Mouse (Mus musculus) heart, embryonic 14.5 days (tissue): Measurements from ENCODE around the gene Olfr469. TPM values are rescaled to one million over a fixed set of nuclear protein-coding genes. Genes with fewer than 3 reads are reported as not detected.

Source experiments
- ATAC-seq: fragments of 200-750 bp; cut with Nextera tagmentation; 2 replicates; pipeline ENCODE4 v1.8.0; 2017; ENCODE audit warnings: low read depth, moderate TSS enrichment; ENCODE audit not compliant: insufficient number of reproducible peaks, insufficient read depth, low FRiP score
- H3K27ac ChIP-seq, 2 experiments: fragments of 200-500 bp in 1 of 2; fragments of 300-500 bp in 1 of 2; sonication (generic) in 1 of 2; replicated peaks in 1 of 2; 2 replicates each; pipeline ENCODE4 v1.5.1; 2012 to 2014; ENCODE audit warnings: low read depth in 2 of 2, low read length in 2 of 2, control low read depth in 1 of 2, mild to moderate bottlenecking in 1 of 2, mixed read lengths in 1 of 2; ENCODE audit not compliant: control insufficient read depth in 1 of 2, insufficient read depth in 1 of 2
- H3K27me3 ChIP-seq: fragments of 300-500 bp; sonication (generic); 2 replicates; pipeline ENCODE4 v1.6.1; 2014; ENCODE audit warnings: mild to moderate bottlenecking, low read length, control low read depth; ENCODE audit not compliant: control insufficient read depth, insufficient read depth
- H3K36me3 ChIP-seq: fragments of 300-500 bp; sonication (generic); 2 replicates; pipeline ENCODE4 v1.6.1; 2014; ENCODE audit warnings: mild to moderate bottlenecking, control low read depth, low read length, mixed read lengths; ENCODE audit not compliant: control insufficient read depth, insufficient read depth
- H3K4me1 ChIP-seq, 2 experiments: fragments of 200-500 bp in 1 of 2; fragments of 300-500 bp in 1 of 2; sonication (generic) in 1 of 2; 2 replicates each; pipeline ENCODE4 v1.6.1; 2012 to 2014; ENCODE audit warnings: low read length in 2 of 2, control low read depth in 1 of 2, mixed read lengths in 1 of 2; ENCODE audit not compliant: control insufficient read depth in 2 of 2, insufficient read depth in 2 of 2
- H3K4me2 ChIP-seq: fragments of 300-500 bp; sonication (generic); 2 replicates; pipeline ENCODE4 v1.6.1; 2014; ENCODE audit warnings: mild to moderate bottlenecking, low read length
- H3K4me3 ChIP-seq, 2 experiments: fragments of 200-500 bp in 1 of 2; fragments of 300-500 bp in 1 of 2; sonication (generic) in 1 of 2; 2 replicates each; pipeline ENCODE4 v1.5.1; 2012 to 2014; ENCODE audit warnings: low read length in 2 of 2, mild to moderate bottlenecking in 2 of 2, control low read depth in 1 of 2, low read depth in 1 of 2, moderate library complexity in 1 of 2; ENCODE audit not compliant: control insufficient read depth in 1 of 2, insufficient read depth in 1 of 2
- H3K9ac ChIP-seq: fragments of 300-500 bp; sonication (generic); 2 replicates; pipeline ENCODE4 v1.6.1; 2014; ENCODE audit warnings: mild to moderate bottlenecking, low read length
- H3K9me3 ChIP-seq: fragments of 300-500 bp; sonication (generic); 2 replicates; pipeline ENCODE4 v1.6.1; 2016; ENCODE audit warnings: low read length, control low read depth; ENCODE audit not compliant: control insufficient read depth
- WGBS: fragments of 180-500 bp; shearing (Covaris S2); extraction: QIAGEN DNeasy Blood & Tissue Kit; methylation state at CpG from one replicate; pipeline ENCODE4 v1.1.7; 2014; 5-methylcytosine and 5-hydroxymethylcytosine counted together
- polyA plus RNA-seq: library from polyadenylated mRNA; unstranded; fragments of >200 nt; fragmentation: Nextera tagmentation; extraction: Ambion mirVana; gene quantifications from 2 replicates; pipeline ENCODE4 v1.2.1, GENCODE M21; 2014

Olfr469 gene
- polyA plus RNA-seq, 1 experiment from 2014 or later, result not detected

DNA sequence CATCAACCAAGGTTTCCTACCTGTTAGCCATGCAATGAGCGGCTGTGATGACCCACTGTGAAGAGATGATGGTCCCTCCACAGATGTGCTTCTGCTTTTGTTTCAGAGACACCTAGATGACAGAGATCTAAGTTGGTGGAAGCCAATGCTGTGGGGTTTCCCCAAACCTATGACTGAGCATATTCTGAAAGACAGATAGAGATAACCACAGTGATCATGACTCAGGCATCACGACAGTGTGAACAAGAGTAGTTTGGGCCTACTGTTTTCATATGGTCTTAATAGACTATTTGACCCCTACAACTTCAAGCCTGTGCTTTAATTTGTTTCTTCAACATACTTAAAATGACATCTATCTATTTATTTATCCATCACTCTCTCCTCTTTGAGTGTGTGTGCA is 28.8 kb downstream of the Olfr469 start:
- Histone ChIP-seq H3K9me3 (no peaks in the 10 kb centered on the region), H3K4me1 (no peaks in the 10 kb centered on the region), H3K27me3 (no peaks in the 10 kb centered on the region), H3K36me3 (no peaks in the 10 kb centered on the region), H3K9ac (no peak overlapping the region), H3K27ac (no peak overlapping the region), H3K4me2 (no peak overlapping the region), H3K4me3 (no peak overlapping the region)
- WGBS, result 80% methylated on average over 2 of the region's 2 CpGs
- ATAC-seq, result no peak

- ATAC-seq, result no peak
- no peak overlapping the region for H3K4me3 ChIP-seq
- 64% methylated on average over 3 of the region's 3 CpGs for WGBS
Measured at GRCm38 (mm10) chr7:107787977-107788620, 37.2 kb downstream of the Olfr469 start.

GRCm38 (mm10) chr7:107779611-107780010 is 45.7 kb downstream of the Olfr469 start:
- Histone ChIP-seq H3K36me3 (no peaks in the 10 kb centered on the region), H3K4me2 (no peak overlapping the region), H3K27me3 (no peaks in the 10 kb centered on the region), H3K4me1 (no peaks in the 10 kb centered on the region), H3K9me3 (no peaks in the 10 kb centered on the region), H3K9ac (no peak overlapping the region), H3K4me3 (no peak overlapping the region), H3K27ac (no peak overlapping the region)
- no peak for ATAC-seq
- 41% methylated on average over 4 of the region's 4 CpGs for WGBS

More at GRCm38 (mm10) chr7:107787977-107788620, 37.2 kb downstream of the Olfr469 start:
- Histone ChIP-seq H3K27me3 (no peaks in the 10 kb centered on the region), H3K36me3 (no peaks in the 10 kb centered on the region), H3K9ac (no peak overlapping the region), H3K9me3 (no peaks in the 10 kb centered on the region), H3K27ac (no peak overlapping the region), H3K4me2 (no peak overlapping the region), H3K4me1 (no peaks in the 10 kb centered on the region)

DNA sequence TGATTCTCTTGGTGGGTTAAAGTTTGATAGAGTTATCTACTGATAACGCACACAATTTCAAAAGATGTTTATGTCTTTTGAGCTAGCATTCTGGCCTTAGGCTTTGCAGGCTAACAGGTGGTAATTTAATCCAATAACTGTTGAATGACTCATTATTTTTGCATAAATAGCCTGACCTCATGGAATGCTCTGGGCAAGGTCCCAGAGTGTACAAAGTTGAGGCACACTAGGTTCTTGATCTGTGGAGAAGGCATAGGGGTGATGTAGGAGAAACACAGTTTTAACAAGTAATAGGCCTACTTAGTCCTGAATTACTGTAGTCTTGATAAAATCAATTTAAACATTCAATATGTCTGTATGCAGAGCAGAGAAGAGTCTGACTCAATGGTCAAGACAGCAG is 47.1 kb downstream of the Olfr469 start:
- no peak overlapping the region for H3K4me3 ChIP-seq
- no peak overlapping the region for H3K9ac ChIP-seq
- no peaks in the 10 kb centered on the region for H3K27me3 ChIP-seq
- no peaks in the 10 kb centered on the region for H3K9me3 ChIP-seq
- WGBS, result 56% methylated on average over 1 of the region's 1 CpGs
- H3K4me2 ChIP-seq, result no peak overlapping the region
- ATAC-seq, result no peak
- no peaks in the 10 kb centered on the region for H3K4me1 ChIP-seq
- H3K36me3 ChIP-seq, result no peaks in the 10 kb centered on the region
- H3K27ac ChIP-seq, result no peak overlapping the region

DNA sequence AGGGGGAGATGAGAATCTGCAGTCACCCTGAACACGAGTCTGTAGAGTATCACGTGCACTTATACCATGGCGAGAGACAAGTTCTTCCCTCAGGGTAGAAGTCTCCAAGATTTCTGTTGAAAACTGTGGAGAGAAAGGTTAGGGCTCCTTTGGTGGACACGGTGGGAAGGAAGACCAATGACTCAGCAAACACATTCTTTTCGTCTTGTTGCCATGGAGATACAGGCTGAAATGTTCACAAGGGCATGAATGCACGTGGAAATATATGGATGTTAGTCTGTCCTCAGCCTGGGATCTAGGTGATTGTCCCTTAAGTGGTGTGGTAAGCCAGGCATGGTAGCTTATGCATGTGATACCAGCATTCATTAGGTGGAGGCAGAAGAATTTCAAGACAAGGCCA is 54.5 kb downstream of the Olfr469 start:
- H3K27ac ChIP-seq, result no peak overlapping the region
- ATAC-seq, result no peak
- H3K4me2 ChIP-seq, result no peak overlapping the region
- no peaks in the 10 kb centered on the region for H3K27me3 ChIP-seq
- no peaks in the 10 kb centered on the region for H3K4me1 ChIP-seq
- no peak overlapping the region for H3K9ac ChIP-seq
- 55% methylated on average over 6 of the region's 6 CpGs for WGBS
- H3K4me3 ChIP-seq, result no peak overlapping the region
- H3K9me3 ChIP-seq, result no peaks in the 10 kb centered on the region
- H3K36me3 ChIP-seq, result no peaks in the 10 kb centered on the region

Other genes starting within 250 kb of the Olfr469 start
- gene Ppfibp2, start 230.3 kb downstream of the Olfr469 start, polyA plus RNA-seq, result 6.0 and 7.3 TPM in 2 replicates
- not detected in 2 replicates for gene 5330417H12Rik, start 200.4 kb downstream of the Olfr469 start, polyA plus RNA-seq
- gene Cyb5r2, start 67.5 kb downstream of the Olfr469 start, polyA plus RNA-seq, result 1.1 TPM in 2 replicates
- not detected in 2 replicates for gene Ovch2, start 24.3 kb downstream of the Olfr469 start, polyA plus RNA-seq
- gene Olfr467, start 13.3 kb downstream of the Olfr469 start, polyA plus RNA-seq, result not detected in 2 replicates
- not detected in 2 replicates for gene Olfr470, start 21.9 kb upstream of the Olfr469 start, polyA plus RNA-seq
- not detected in 2 replicates for gene Olfr472, start 72.4 kb upstream of the Olfr469 start, polyA plus RNA-seq
- not detected in 2 replicates for gene Olfr473, start 104.9 kb upstream of the Olfr469 start, polyA plus RNA-seq
- not detected in 2 replicates for gene Olfr474, start 129.1 kb upstream of the Olfr469 start, polyA plus RNA-seq
- not detected in 2 replicates for gene Olfr476, start 139.3 kb upstream of the Olfr469 start, polyA plus RNA-seq
- gene Olfr477, start 161.2 kb upstream of the Olfr469 start, polyA plus RNA-seq, result not detected in 2 replicates
- not detected in 2 replicates for gene Olfr478, start 208.4 kb upstream of the Olfr469 start, polyA plus RNA-seq
- not detected in 2 replicates for gene Olfr479, start 225.2 kb upstream of the Olfr469 start, polyA plus RNA-seq
- gene Olfr480, start 241.8 kb upstream of the Olfr469 start, polyA plus RNA-seq, result not detected in 2 replicates